In genomic region chr13:56614768-56615167, GRCm38 (mm10) we compare ENCODE assay signal across 23 mouse cellular contexts. TPM values are rescaled to one million over a fixed set of nuclear protein-coding genes. Genes with fewer than 3 reads are reported as not detected.
DNase-seq lines count a peak whose midpoint lies in the region; ATAC-seq and TF ChIP-seq lines count a peak whose summit lies in the region.
"Had no signal": no experiment of that assay in that cellular context is flagged by ENCODE, and none has a peak within 500 bp of the region (broad histone marks: within the 10 kb centered on the region; RNA-seq: fewer than 3 reads in every experiment).

No protein-coding gene starts in this region.

- DNase-seq in embryonic facial prominence, embryonic 10.5 days (ENCODE audit: low spot score): no peak
- peak; percentile 62 for DNase-seq in lung, embryonic 14.5 days
- DNase-seq in lung, postnatal 4 days: no peak
- DNase-seq in R1 (ENCODE audit: low read depth, low spot score): peak; percentile 26
- no peak for DNase-seq in layer of hippocampus, adult 9-10 months (ENCODE audit: low spot score)
- DNase-seq: adrenal gland, postnatal 14 days; cerebellum, adult 18-20 months; cerebellum, postnatal 10 days; gastrocnemius, postnatal 14 days; heart, postnatal 14 days; kidney, adult 18-20 months; kidney, postnatal 10 days; liver, embryonic 13.5 days; right cerebral cortex, postnatal 4 days had no signal

- peaks cover 66% of the 10 kb centered on the region for H3K4me1 ChIP-seq in embryonic facial prominence, embryonic 13.5 days
- H3K4me1 ChIP-seq in embryonic facial prominence, embryonic 10.5 days: peaks cover 90% of the 10 kb centered on the region
- peaks cover 45% of the 10 kb centered on the region for H3K4me1 ChIP-seq in lung, embryonic 14.5 days (ENCODE audit: insufficient read depth)

- H3K79me2 ChIP-seq in macrophage (ENCODE audit: inconsistent target): peaks cover 57% of the 10 kb centered on the region

- H3K27ac ChIP-seq in embryonic facial prominence, embryonic 13.5 days: 0 out of 2 replicates have a peak overlapping the region, but pooled peaks have one; percentile 39
- no peak overlapping the region for H3K27ac ChIP-seq in embryonic facial prominence, embryonic 10.5 days (replicated peaks)
- peak overlapping the region; percentile 37 for H3K27ac ChIP-seq in lung, embryonic 14.5 days (ENCODE audit: low read depth)
- peak overlapping the region; percentile 96 for H3K27ac ChIP-seq in macrophage
- H3K27ac ChIP-seq: hindbrain, embryonic 10.5 days; hindbrain, embryonic 15.5 days; liver, embryonic 13.5 days; midbrain, embryonic 12.5 days; neural tube, embryonic 13.5 days had no signal

- H3K9ac ChIP-seq in embryonic facial prominence, embryonic 13.5 days: no peak overlapping the region
- H3K9ac ChIP-seq in lung, embryonic 14.5 days: no peak overlapping the region
- H3K9ac ChIP-seq: hindbrain, embryonic 15.5 days; liver, embryonic 13.5 days; midbrain, embryonic 12.5 days; neural tube, embryonic 13.5 days; stomach, embryonic 15.5 days had no signal

- H3K4me2 ChIP-seq in embryonic facial prominence, embryonic 13.5 days: no peak overlapping the region
- no peak overlapping the region for H3K4me2 ChIP-seq in lung, embryonic 14.5 days
- H3K4me2 ChIP-seq: hindbrain, embryonic 15.5 days; liver, embryonic 13.5 days; midbrain, embryonic 12.5 days; neural tube, embryonic 13.5 days; stomach, embryonic 15.5 days had no signal

- H3K9me3 ChIP-seq in embryonic facial prominence, embryonic 13.5 days: no peaks in the 10 kb centered on the region
- no peaks in the 10 kb centered on the region for H3K9me3 ChIP-seq in embryonic facial prominence, embryonic 10.5 days
- H3K9me3 ChIP-seq in lung, embryonic 14.5 days (ENCODE audit: low read depth, low read length): no peaks in the 10 kb centered on the region
- H3K9me3 ChIP-seq: hindbrain, embryonic 10.5 days; hindbrain, embryonic 15.5 days; liver, embryonic 13.5 days; megakaryocyte, embryonic 14.5 days; midbrain, embryonic 12.5 days; neural tube, embryonic 13.5 days; stomach, embryonic 15.5 days had no signal

- no peak for TF ChIP-seq CTCF in lung, embryonic 14.5 days (IDR thresholded peaks at IDR 0.05; ENCODE audit: low read depth)

- 85% methylated on average over 3 of the region's 3 CpGs for WGBS in embryonic facial prominence, embryonic 13.5 days
- 81% methylated on average over 3 of the region's 3 CpGs for WGBS in embryonic facial prominence, embryonic 10.5 days
- 34% methylated on average over 3 of the region's 3 CpGs for WGBS in lung, embryonic 14.5 days
- 81% methylated on average over 3 of the region's 3 CpGs for WGBS in macrophage (ENCODE audit: missing documents)

- no peaks in the 10 kb centered on the region for H3K27me3 ChIP-seq in embryonic facial prominence, embryonic 13.5 days
- peaks cover 22% of the 10 kb centered on the region for H3K27me3 ChIP-seq in embryonic facial prominence, embryonic 10.5 days (replicated peaks; ENCODE audit: low read depth, poor library complexity, severe bottlenecking)
- no peaks in the 10 kb centered on the region for H3K27me3 ChIP-seq in lung, embryonic 14.5 days (ENCODE audit: insufficient read depth, low read length)
- H3K27me3 ChIP-seq: stomach, embryonic 15.5 days had no signal

- no peak for ATAC-seq in embryonic facial prominence, embryonic 13.5 days (ENCODE audit: insufficient number of reproducible peaks, insufficient read depth, low FRiP score, low TSS enrichment, low read depth)
- ATAC-seq in lung, embryonic 14.5 days (ENCODE audit: insufficient read depth): no peak

- H3K4me3 ChIP-seq in embryonic facial prominence, embryonic 13.5 days: no peak overlapping the region
- no peak overlapping the region for H3K4me3 ChIP-seq in embryonic facial prominence, embryonic 10.5 days
- H3K4me3 ChIP-seq in lung, embryonic 14.5 days (ENCODE audit: low read depth, low read length): no peak overlapping the region
- no peak overlapping the region for H3K4me3 ChIP-seq in macrophage (ENCODE audit: inconsistent target)
- H3K4me3 ChIP-seq: hindbrain, embryonic 10.5 days; hindbrain, embryonic 15.5 days; liver, embryonic 13.5 days; megakaryocyte, embryonic 14.5 days; midbrain, embryonic 12.5 days; neural tube, embryonic 13.5 days; stomach, embryonic 15.5 days had no signal

- H3K36me3 ChIP-seq in embryonic facial prominence, embryonic 13.5 days: peaks cover 3% of the 10 kb centered on the region; the same call in 1 of the 2 replicates
- H3K36me3 ChIP-seq in embryonic facial prominence, embryonic 10.5 days (replicated peaks): peaks cover 50% of the 10 kb centered on the region
- peaks cover 14% of the 10 kb centered on the region; the same call in 1 of the 2 replicates for H3K36me3 ChIP-seq in lung, embryonic 14.5 days (ENCODE audit: insufficient read depth)
- H3K36me3 ChIP-seq in macrophage (ENCODE audit: inconsistent target): no peaks in the 10 kb centered on the region
- H3K36me3 ChIP-seq: G1E; hindbrain, embryonic 10.5 days; hindbrain, embryonic 15.5 days; liver, embryonic 13.5 days; midbrain, embryonic 12.5 days; neural tube, embryonic 13.5 days; stomach, embryonic 15.5 days had no signal

RNA-seq across cellular contexts. Expression of gene Tgfbi, which starts 5.4 kb away (rescaled TPM):
- 68.8 TPM in 2 replicates for polyA plus RNA-seq in embryonic facial prominence, embryonic 13.5 days (2015; fragmentation: Nextera tagmentation; extraction: Ambion mirVana)
- 50.1 and 65.4 TPM in 2 replicates for polyA plus RNA-seq in embryonic facial prominence, embryonic 10.5 days (2016; fragmentation: Nextera tagmentation; extraction: Ambion mirVana)
- 165 and 171 TPM in 2 replicates for polyA plus RNA-seq in lung, embryonic 14.5 days (2014; fragmentation: Nextera tagmentation; extraction: Ambion mirVana)
- 10 to 100 TPM in 22 of 26 experiments, 1 to 10 TPM in 4; 5.1 to 68.8 (median 24.5) TPM for total RNA-seq in macrophage (2018; cell fraction: chromatin; rRNA removed)
- 10 to 100 TPM in 23 of 26 experiments, 1 to 10 TPM in 3; 8.6 to 81.9 (median 35.9) TPM for total RNA-seq in macrophage (2018; cell fraction: cytosol; rRNA removed)
- total RNA-seq in macrophage (2018; cell fraction: nucleus; rRNA removed): 100 to 1,000 TPM in 3 of 26 experiments, 10 to 100 TPM in 23; 12.2 to 255 (median 66.8) TPM
- 9.3 to 47.2 TPM (median 39.5 TPM) in 3 replicates for polyA plus RNA-seq in macrophage (2018)
- total RNA-seq: G1E had no signal

Comparison
In these comparisons a context has a peak if more than half of its experiments do, and no peak if none do; other contexts are left out.
1. DNase-seq: peak in lung, embryonic 14.5 days (single experiment) and R1 (single experiment); none in embryonic facial prominence, embryonic 10.5 days (single experiment), lung, postnatal 4 days (0 of 2) and layer of hippocampus, adult 9-10 months (single experiment).